Mouse (Mus musculus) ES-CJ7 (cell line): ENCODE results near the gene Cabp1.
"Not testable (repeated sequence)": the region's sequence is repeated elsewhere in the genome, so short reads cannot be mapped to it uniquely, and the experiment has no call there.

ENCODE experiments used
- DNase-seq: peaks from one replicate; pipeline ENCODE4 v3.0.0; 2011; ENCODE audit warnings: low read depth, low spot score

The Cabp1 gene

GRCm38 (mm10) chr5:115151457-115151856, 42.7 kb downstream of the Cabp1 start:
- no peak for DNase-seq

- DNase-seq, result no peak
These were observed 43.2 kb downstream of the Cabp1 start for GRCm38 (mm10) chr5:115150991-115151390.

GRCm38 (mm10) chr5:115149675-115150459, 44.3 kb downstream of the Cabp1 start:
- DNase-seq, result no peak

DNA sequence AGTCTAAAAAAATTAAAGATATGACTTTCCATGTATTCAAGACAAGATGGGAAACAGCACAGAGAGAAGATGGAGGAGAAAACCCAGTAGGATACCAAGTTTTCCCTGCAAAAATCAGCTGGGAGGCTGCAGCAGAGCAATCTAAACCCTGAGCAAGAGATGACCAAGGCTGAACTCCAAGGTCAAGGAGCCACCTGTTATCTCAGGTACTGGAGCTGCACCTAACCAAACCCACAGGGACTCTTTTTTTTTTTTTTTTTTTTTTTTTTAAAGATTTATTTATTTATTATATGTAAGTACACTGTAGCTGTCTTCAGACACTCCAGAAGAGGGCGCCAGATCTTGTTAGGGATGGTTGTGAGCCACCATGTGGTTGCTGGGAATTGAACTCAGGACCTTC, 45.3 kb downstream of the Cabp1 start:
- not testable (repeated sequence) for DNase-seq

DNA sequence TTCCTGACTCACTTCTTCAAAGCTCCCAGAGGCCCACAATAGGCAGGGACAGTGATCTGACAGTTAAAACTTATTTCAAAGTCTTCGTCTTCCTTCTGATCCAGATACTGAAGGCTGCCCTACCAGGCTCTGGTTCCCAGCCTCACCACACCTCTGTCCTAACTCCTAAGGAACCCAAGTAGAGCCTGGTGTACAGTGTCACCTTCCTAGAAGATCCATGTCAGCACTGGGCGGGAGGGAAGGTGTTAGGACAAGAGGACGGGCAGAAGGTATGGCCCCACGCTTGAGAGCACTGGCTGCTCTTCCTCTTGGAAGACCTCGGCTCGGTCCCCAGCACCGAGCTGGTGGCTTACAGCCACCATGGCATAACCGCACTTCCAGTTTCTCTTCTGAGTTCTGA, 45.8 kb downstream of the Cabp1 start:
- DNase-seq, result no peak

- DNase-seq, result no peak
These were observed 46.8 kb downstream of the Cabp1 start for GRCm38 (mm10) chr5:115147388-115147787.

DNA sequence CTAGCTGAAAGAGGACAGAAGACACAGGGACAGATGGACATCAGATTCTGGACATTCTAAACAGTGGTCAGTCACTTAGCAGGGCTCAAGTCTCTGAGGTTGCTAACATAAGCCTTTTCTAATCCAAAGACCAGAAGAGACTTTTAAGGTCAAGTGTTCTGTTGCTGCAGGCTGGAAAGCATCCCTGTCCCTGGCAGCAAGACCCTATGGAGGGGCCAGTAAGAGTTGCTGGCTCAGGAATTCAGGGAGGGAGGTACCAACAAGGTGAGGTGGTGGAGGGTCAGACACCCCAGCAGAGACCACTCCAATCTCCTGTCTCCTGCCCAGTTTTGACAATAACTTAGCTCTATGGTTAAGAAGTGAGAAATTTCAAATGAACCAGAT, 47.4 kb downstream of the Cabp1 start:
- no peak for DNase-seq

- no peak for DNase-seq
These were observed 48.0 kb downstream of the Cabp1 start for GRCm38 (mm10) chr5:115145976-115146746.

- peak; percentile 81 for DNase-seq
These were observed 48.8 kb downstream of the Cabp1 start for GRCm38 (mm10) chr5:115145253-115145968.

- DNase-seq, result no peak
These were observed 49.7 kb downstream of the Cabp1 start for GRCm38 (mm10) chr5:115144471-115144870.

DNA sequence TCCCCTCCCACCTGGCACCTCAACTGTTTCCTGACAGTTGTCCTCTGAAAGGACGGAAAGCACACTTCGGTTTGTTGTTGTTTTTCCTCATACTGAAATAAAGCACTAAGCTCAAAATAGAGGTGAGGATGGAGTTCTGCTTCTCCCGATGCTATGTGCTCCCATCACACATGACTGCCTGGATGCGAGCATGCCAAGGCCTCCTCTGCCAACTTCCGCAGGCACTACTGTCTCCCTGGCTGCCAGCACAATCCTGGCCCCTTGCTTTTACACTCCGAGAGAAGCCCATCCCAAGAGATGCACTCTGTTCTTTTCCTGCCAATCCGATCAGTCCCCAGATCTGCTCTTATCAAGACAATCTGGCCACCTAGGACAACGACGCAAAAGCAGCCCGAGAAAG, 50.6 kb downstream of the Cabp1 start:
- no peak for DNase-seq

DNA sequence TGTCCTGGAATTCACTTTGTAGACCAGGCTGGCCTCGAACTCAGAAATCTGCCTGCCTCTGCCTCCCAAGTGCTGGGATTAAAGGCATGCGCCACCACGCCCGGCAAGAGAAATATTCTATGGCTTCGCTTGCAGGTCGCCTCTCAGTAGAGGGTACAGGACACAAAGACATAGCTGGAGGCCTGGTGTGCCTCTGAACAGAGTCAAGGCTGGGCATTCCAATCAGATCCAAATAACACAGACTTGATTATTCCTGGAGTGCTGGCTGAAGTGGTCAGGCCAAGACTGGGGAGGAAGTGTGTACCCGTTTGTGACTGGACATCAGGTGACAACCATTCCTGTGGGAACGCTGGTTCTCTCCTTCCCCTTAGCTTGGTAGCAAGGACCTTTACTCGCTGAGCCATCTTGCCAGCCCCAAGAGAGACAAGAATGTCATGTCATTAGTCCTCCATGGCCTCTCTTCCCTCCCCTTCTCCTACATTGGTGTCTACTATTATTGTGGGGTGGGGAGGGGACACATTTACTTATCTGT, 51.9 kb downstream of the Cabp1 start:
- peak; percentile 49 for DNase-seq

DNA sequence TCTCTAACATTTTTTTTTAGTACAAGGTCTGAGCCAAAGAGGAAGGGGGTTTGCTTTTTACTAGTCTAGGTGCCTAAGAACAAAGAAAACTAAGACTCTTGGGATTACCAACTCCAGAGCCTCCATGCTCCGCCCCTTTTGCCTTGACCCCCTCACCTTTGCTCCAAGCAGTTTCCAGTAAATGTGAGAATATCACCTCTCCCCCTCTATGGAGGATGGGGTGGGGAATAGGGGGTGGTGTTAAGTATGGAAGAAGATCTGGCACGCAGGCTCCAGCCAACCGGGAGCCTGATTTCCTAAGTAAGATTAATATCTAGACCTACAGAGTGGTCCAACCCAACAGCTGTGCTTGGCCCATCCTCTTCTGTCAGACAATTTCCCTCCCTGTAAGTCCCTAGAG, 53.5 kb downstream of the Cabp1 start:
- peak; percentile 92 for DNase-seq

DNA sequence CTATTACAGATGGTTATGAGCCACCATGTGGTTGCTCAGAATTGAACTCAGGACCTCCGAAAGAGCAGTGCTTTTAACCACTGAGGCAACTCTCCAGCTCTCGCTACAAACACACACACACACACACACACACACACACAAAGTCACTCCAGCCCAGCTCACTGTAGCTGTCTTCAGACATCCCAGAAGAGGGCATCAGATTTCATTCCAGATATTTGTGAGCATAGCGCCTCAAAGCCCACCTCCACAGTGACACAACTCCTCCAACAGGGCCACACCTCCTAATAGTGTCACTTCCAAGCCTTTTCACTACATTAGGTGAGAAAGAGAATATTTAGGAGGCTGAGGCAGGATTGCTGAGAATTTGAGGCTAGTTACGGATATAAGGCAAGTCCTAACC, 55.1 kb downstream of the Cabp1 start:
- no peak for DNase-seq

- DNase-seq, result peak; percentile 84
These were observed 59.7 kb downstream of the Cabp1 start, which contains the start of gene Unc119b for GRCm38 (mm10) chr5:115134234-115135165. Gene Unc119b, minus strand, starts transcription at chr5:115134975.

DNA sequence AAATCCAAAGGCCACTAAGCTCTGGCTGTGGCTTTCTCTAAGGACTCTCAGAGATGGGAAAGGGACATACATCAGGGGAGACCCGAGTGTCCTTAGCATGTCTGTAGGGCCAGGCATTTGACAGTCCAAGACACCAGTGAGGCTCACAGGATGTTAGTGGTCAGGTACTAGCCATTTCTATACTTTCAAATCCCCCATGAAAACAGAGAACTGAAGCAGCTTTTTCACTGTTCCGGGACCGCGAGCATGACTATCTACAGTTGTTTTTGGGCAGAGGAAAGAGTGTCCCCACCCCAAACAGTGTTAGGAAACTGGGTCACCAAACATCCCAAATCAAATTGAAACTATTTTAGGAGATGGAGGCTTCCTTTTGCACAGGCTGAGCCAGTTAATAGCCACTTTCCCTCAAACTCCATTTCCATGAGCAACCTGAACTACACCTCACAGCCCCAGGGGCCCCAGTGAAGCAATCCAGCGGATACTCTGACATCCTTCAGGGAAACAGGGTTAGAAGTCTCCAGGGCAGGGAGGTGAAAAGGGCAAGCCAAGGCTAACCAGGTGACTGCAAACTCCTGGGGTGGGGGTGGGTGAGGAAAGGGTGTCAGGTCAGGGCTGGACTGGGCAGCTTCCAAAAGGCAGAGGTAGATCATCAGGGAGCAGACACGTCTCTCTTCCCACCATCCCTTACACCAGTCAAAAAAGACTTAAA, 60.7 kb downstream of the Cabp1 start:
- DNase-seq, result no peak

- no peak for DNase-seq
These were observed 61.7 kb downstream of the Cabp1 start for GRCm38 (mm10) chr5:115132465-115132864.

- DNase-seq, result no peak
These were observed 64.9 kb downstream of the Cabp1 start for GRCm38 (mm10) chr5:115129328-115129727.

DNA sequence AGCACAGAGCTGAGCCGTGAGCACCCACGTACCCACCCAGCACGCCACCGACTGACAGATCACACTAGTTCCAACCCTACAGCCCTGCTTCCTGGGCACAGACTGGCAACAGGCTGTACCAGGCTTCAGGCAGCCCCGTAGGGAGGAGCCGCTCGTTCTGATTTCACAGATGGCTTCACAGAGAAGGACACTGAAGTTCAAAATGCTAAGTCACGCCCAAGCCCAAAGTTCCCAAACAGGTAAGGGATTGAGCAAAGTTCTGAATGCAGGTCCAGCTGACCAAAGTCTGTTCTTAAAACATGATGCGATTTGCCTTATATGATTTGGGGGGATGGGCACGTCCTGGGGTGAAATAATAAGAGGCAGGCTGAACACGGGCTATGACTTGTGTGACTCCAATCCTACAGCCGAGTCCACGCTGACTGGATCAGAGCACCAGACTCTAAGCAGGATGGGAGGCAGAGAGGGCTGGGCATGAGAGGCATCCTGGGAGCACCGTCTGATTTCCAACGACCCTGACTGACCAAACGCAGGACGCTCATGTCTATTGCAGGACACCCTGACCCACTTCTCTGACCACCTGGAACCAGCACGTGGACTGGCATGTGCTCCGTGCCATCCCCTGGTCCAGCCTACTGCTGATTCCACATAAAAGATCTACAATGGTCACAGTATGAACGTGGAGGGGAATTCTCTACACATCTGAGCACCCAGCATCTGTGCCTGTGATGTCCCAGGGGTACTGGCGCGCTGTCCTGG, 66.6 kb downstream of the Cabp1 start:
- DNase-seq, result no peak
